Mouse (Mus musculus): ENCODE measurements around the gene Osbpl11.

The Osbpl11 gene

DNA sequence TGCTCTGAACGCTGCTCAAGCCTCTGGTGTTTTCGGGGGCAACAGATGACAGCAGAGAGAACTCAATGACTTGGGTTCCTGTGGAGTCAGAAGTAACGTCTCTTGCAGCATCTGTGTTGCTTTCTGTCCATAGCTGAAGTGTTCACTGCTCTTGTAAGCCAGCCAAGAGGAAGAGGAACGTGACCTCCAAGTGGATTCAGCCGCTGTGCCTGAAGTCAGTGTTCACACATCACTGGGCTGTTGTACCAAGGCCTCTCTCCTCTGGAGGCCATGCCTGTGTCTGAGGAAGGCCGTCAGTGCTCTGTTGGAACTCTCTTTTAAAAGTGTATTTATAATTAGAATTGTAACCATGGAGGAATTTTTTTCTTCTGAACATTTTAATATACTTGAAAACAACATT is 57.2 kb downstream of the Osbpl11 start:
- DNase-seq (ENCODE audit: low spot score), result no peak

DNA sequence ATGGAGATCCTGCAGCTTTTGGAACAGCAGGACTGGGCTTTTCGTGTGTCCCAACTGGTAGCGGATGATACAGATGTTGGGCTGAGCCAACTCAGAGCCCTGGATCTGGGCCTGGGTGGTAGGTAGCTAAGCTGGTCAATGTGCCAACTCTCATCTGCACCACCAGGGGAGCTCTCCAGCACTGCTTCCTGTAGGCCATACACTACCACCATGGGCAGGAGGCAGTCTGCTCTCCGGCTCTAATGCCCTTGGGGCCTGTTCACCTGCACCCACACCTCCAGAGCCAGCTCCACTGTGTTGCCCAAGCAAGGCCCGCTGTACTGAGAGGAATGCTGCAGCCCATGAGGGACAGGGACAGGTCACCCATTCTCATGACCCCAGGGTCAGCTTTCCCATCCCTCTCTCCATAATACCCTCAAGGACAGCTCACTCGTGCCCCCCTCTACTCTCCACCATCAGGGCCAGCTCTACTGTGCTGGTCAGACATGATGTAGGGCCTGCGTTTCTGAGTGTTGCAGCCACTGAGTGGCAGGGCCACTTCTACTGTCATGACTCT is 59.3 kb downstream of the Osbpl11 start:
- no peak for DNase-seq (ENCODE audit: low spot score)

DNA sequence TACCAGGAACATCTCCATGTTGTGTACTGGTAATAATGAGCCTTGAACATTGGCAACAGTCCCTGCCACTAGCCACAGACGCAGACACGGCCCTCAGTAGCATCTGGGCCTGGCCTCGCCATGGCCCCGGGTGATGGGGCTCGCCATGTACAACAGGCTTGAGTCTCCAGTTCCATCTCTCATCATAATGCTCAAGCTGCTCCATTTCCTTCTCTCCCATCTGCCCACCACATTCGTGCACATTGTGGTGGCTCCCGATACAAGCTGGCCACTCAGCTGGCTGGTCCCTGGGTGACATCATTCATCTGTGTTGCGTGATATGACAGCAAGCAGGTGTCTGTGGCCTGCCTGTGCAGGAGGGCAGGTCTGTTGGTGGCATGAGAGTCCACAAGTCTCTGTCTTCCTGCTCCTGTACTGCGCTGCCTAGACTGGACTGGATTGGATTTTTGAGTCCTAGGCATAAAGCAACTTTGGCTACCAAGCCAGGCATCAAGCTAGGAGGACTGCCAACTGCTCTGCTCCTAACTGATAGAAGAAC is 60.1 kb downstream of the Osbpl11 start:
- DNase-seq (ENCODE audit: low spot score), result no peak

DNA sequence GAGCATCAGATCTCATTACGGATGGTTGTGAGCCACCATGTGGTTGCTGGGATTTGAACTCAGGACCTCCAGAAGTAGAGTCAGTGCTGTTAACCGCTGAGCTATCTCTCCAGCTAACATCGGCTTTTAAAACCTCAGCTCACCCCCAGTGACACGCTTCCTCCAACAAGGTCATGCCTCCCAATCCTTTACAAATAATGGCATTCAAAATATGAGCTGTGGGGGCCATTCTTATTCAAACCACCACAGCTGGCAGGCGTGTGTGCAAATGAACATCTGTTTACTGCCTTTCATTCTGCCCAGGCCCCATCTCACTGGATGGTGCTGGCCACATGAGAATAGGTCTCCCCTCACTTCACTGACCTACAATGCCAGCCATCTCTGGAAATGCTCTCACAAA is 61.7 kb downstream of the Osbpl11 start:
- no peak for DNase-seq (ENCODE audit: low spot score)

DNA sequence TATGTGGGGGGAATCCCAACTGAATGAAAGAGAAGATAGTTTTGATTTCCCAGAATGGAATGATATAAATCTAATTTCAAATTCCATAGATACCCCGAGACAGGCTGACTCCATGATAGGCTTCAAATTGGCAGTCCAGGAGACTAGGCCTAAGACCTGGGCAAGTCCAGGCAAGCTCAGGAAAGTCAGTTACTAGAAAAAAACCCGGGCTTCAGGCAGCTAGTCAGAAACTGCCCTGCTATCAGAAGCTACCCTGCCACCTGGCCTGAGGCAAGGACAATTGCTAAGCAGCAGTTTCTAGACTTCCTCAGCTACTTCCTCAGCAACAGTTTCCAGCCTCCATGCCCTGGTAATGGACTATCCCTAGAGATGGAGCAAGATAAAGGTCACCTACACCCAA is 62.1 kb downstream of the Osbpl11 start:
- no peak for DNase-seq (ENCODE audit: low spot score)

DNA sequence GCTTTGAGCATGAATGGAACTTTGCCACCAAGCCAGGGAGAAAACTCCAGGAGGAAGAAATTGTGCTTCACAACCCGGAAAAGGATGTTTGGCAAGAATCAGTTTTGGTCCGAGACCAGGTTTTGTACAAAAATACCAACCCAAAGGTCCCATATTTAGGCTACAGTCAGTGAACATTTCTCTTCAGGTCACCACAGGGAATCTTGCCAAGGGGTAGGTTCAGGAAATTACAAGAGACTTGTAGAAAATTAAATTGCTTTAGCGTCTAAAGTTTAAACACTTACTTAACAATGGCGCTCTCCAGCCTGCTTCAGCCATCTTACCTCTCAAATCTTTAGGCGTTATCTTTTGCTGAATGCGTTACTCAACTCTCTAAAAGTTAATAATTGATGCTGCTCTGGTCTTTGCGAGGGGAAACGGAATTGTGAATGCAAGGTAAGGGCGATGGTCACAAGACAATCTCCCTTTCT is 65.8 kb downstream of the Osbpl11 start:
- DNase-seq (ENCODE audit: low spot score), result no peak

DNA sequence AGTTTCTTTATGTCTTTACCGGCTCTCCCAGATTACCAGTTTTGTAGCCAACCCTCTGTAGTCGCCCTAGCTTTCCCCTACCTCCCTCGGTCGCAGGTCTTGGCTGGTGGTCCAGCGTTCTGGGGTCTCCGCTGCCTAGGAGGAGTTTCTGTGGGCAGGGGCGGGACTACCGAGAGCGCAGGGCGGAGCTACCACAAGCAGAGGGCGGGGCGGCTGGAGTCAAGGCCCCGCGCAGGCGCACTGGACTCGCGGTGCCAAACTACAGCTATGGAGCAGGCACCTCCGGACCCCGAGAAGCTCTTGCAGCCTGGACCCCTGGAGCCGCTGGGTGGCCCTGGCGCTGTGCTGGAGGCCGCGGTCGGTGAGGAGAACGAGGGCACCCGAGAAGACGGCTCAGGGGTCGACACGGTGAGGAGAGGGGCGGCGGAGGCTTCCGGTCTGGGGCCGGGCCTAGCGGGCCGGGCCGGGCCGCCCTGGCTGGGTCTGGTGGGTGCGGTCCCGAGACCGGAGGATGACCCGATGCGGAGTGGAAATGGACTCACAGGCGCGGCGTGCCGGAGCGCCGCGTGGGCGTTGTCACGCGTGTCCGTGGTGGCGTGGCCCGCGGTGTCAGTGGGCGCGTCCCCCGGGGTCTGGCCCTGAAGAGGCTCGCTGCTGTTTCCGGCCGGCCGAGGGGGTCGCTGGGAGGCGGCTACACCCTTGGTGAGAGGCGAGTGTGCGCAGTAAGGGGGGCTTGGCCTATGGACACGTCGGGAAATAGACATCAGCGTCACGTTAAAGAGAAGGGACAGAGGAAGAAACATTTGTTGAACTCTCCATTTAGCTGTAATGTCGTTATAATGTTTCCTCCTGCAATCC is 66.6 kb downstream of the Osbpl11 start, which contains the start of gene Snx4:
Gene Snx4 (plus strand): TSS at position 249 of the 858 bp plus-strand sequence.
- peak; percentile 63 for DNase-seq (ENCODE audit: low spot score)

DNA sequence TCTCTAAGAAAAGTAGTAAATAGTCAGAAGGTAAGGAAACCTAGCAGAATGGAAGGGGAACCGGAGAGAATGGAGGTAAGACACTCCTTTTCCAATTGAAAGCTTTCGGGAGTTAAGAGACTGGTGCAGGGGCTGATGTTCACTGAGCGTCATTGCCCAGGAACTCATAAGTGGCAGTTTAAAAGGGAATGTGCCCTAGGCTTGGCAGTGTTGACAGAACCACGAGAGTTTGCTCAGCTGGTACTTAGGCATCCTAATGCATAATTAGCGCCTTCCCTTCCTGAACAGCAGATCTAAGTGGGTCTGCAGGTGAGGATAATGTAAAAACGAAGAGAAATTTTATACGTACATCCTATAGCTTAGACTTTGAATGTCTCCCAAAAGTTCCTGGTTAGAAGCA is 70.7 kb downstream of the Osbpl11 start:
- DNase-seq (ENCODE audit: low spot score), result no peak

DNA sequence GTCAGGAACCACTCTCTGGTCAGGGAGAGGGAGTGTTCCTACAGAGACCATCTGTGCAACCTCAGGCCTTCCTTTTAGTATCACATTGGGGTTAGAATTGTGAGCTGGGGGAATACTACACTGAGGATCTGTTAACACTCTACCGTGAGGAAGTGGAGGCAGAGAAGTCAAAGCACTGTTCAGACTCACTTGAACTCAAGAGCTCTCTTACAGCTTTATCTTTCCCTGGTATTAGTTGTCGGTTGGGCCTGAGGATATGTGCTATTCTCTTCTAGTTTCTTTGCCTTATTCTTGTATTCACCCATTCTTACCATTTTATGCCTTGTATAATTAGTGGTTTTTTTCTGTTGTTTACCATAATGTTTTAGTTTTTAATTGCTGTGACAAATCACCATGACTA is 73.7 kb downstream of the Osbpl11 start:
- no peak for DNase-seq (ENCODE audit: low spot score)

DNA sequence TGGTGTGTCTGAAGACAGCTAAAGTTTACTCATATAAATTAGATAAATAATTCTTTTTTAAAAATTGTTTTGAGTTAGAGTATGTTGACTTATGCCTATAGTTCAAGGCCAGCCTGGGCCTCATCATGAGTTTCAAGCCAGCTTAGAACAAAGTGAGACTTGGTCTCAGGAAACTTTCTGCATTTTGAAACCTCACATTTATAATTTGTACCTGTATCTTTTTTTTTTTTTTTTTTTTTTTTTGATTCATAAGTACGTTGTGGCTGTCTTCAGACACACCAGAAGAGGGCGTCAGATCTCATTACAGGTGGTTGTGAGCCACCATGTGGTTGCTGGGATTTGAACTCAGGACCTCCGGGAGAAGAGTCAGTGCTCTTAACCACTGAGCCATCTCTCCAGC is 75.0 kb downstream of the Osbpl11 start:
- DNase-seq (ENCODE audit: low spot score), result no peak

DNA sequence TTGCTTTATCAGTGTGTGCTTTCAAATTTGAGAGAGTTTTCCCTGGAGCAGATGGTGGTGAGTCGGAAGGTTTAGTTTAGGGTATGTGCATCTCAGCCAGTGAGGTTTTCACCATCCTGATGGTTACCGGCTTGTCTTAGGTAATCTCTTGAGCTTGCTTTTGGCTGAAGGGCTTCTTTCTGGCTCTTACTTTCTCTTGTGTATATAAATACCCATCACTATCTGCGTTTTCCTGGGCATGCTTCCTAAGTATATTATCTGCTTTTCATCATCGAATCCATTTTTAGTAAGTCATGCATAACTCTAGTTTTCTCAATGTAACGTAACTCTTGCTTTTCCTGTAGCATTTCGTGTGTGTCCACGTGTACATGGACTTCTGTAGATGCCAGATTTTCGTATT is 76.0 kb downstream of the Osbpl11 start:
- no peak for DNase-seq (ENCODE audit: low spot score)

DNA sequence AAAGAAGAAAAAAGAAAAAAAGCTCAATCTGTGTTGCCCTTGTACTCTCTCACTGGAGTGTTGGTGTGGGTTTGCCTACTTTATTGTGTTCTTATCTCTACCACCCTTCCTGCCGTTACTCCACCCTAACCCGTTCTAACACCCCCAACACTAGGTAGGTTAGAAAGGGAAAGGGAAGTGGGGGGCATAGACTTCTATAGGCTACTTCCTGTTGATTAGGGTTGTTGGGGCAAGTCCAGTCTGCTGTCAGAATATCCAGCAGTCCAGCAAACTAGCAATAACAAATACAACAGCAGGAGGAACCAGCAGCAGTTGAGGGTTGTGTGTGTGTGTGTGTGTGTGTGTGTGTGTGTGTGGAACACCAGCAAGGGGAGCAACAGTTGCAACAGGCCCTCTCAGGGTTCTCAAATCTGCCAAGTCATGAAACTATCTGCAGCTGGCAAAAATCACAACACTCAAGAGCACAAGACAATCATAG is 76.8 kb downstream of the Osbpl11 start:
- no peak for DNase-seq (ENCODE audit: low spot score)

DNA sequence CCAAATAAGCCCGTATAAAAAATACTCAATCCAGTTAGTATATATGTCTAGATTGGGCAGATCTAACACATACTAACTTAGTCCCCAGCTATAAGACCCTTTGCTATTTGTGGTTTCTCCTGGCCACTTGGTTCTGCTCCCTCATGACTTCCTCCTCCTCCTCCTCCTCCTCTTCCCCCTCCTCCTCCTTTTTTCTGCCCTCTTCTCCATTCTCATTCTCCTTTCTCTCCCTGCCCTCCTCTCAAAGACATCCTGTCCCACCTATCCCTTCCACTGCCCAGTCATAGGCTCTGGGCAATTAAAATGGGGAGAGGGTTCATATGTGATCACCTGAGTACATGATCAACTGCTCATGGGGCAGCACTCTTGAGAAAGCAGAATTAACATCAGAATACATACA is 77.2 kb downstream of the Osbpl11 start:
- no peak for DNase-seq (ENCODE audit: low spot score)

DNA sequence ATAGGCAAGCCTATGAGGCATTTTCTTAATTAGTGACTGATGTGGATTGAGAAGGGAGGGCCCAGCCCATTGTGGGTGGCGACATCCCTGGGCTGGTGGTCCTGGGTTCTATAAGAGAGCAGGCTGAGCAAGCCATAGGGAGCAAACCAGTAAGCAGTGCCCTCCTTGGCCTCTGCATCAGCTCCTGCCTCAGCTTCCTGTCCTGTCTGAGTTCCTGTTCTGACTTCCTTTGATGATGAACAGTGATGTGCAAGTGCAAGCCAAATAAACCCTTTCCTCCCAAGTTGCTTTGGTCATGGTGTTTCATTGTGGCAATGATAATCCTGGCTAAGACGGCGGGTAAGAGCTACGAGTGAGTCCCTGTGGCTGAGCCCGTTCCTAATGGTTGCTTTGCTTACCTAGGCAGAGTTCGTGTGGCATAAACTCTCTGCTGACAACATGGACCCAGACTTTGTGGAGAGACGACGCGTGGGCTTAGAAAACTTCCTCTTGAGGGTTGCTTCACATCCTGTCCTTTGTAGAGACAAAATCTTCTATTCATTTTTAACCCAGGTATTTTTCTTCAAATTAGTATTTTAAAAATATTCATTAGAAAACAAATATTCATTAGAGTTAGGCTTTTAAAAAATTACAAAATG is 82.9 kb downstream of the Osbpl11 start:
- no peak for DNase-seq (ENCODE audit: low spot score)

DNA sequence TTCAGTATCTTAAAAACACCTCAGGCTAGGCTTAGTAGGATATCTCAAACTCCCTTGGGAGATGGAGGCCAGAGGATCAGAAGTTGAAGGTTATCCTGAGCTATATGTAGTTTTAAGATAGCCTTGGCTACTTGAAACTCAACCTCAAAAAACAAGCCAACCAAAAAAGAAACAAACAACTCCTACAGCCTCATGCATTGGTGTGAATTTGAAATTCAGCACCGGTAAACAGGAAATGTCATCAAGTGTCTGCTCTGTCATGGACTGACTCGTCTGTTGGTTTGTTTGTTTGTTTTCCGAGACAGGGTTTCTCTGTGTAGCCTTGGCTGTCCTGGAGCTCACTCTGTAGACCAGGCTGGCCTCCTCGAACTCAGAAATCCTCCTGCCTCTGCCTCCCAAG is 87.0 kb downstream of the Osbpl11 start:
- no peak for DNase-seq (ENCODE audit: low spot score)

DNA sequence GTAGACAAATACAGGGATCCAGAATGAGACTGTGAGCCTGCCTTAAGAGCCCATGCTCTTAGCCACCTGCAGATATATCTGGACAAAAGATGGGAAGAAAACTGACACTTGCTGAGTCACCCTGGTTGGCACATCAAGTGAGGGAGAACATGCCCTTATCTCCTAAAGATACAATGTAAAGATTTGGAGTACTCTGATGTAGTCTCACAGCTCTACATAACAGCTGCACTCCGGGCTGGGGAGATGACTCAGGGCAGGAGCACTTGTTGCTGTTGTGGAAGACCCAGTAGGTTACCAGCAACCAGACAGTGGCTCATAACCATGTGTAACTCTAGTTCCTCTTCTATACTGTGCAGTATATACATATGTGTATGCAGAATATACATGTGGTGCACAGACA is 98.2 kb downstream of the Osbpl11 start:
- no peak for DNase-seq (ENCODE audit: low spot score)

DNA sequence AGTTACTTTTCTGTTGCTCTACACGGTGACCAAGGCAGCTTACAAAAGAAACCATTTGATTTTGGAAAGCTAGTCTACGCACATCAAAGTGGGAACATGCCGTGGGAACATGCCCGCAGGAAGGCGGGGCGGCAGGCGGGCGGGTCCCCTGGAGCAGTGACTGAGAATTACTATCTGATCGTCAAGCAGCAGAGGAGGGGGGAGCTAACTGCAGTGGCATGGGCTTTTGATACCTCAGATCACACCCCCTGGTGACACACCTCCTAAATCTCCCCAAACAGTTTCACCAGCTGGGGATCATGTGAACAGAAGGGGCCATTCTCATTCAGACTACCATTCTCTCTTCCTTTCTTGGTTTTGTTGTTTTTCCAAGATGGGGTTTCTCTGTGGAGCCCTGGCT is 103.7 kb downstream of the Osbpl11 start:
- no peak for DNase-seq (ENCODE audit: low spot score)

DNA sequence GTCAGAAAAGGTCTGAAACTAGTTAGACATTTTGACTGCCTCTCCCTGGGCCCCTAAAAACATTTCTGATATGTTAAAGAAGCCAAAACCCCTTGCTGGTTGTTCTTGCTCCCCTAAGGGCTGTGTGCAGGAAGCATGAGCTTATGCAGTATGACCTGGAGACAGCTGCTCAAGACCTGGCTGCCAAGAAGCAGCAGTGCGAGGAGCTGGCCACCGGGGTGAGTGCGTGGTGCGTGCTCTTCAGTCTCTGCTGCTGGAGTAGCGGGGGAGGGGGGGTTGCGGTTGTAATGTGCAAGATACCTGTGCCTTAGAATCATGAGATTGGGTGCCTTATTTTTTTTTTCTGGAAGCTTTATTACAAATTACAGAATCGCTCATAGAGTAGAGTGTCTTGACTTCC is 105.1 kb downstream of the Osbpl11 start:
- no peak for DNase-seq (ENCODE audit: low spot score)

DNA sequence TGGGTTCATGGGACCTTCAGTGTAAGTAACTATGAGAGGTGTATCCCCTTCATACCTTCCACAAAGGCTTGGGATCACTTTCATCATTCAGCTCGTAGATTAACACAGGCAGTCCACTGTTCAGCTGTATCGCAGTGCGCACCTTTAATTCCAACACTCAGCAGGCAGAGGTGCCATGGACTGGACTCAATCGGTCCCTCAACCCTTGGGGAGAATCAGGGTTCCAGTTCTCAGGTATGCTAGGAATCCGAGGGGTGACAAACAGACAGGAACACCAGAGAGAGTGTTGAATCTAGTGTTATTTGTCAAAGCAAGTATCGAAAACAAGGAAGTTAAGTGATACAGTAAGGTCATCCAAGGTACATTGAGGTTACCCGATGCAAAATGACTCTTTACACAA is 107.4 kb downstream of the Osbpl11 start:
- no peak for DNase-seq (ENCODE audit: low spot score)

All from urinary bladder, postnatal 10 days (tissue).